ENCODE assay signal across 8 mouse cellular contexts in genomic region chr11:4267202-4267578, GRCm38 (mm10). TPM values are rescaled to one million over a fixed set of nuclear protein-coding genes. Genes with fewer than 3 reads are reported as not detected.
DNase-seq lines count a peak whose midpoint lies in the region; ATAC-seq and TF ChIP-seq lines count a peak whose summit lies in the region.

No protein-coding gene starts in this region.

- no peak overlapping the region for H3K27ac ChIP-seq in heart, embryonic 13.5 days (replicated peaks)
- H3K27ac ChIP-seq in forebrain, embryonic 10.5 days: no peak overlapping the region
- no peak overlapping the region for H3K27ac ChIP-seq in limb, embryonic 15.5 days

- H3K4me1 ChIP-seq in heart, embryonic 13.5 days: peaks cover 48% of the 10 kb centered on the region
- peaks cover 48% of the 10 kb centered on the region for H3K4me1 ChIP-seq in forebrain, embryonic 10.5 days
- H3K4me1 ChIP-seq in limb, embryonic 15.5 days: peaks cover 50% of the 10 kb centered on the region

- no peak for DNase-seq in heart, adult 18-20 months
- no peak for DNase-seq in forebrain, embryonic 10.5 days (ENCODE audit: extremely low spot score, low spot score)
- no peak for DNase-seq in B cell, adult 2 months
- no peak for DNase-seq in adrenal gland, postnatal 4 days (ENCODE audit: low spot score in 2 of 2)
- no peak for DNase-seq in yolk sac, embryonic 10.5 days (ENCODE audit: low spot score)

- peak overlapping the region; percentile 82 for H3K9ac ChIP-seq in heart, embryonic 13.5 days
- H3K9ac ChIP-seq in limb, embryonic 15.5 days: no peak overlapping the region

- peaks cover 22% of the 10 kb centered on the region for H3K79me2 ChIP-seq in C2C12 (ENCODE audit: control insufficient read depth, insufficient read depth)

- no peaks in the 10 kb centered on the region for H3K79me3 ChIP-seq in C2C12 (ENCODE audit: low read depth)

- no peaks in the 10 kb centered on the region for H3K9me3 ChIP-seq in heart, embryonic 13.5 days
- H3K9me3 ChIP-seq in forebrain, embryonic 10.5 days: no peaks in the 10 kb centered on the region
- H3K9me3 ChIP-seq in limb, embryonic 15.5 days: no peaks in the 10 kb centered on the region

- TF ChIP-seq CTCF in C2C12 (IDR thresholded peaks at IDR 0.05; ENCODE audit: control insufficient read depth, insufficient read depth, insufficient read length): no peak

- no peaks in the 10 kb centered on the region for H3K36me3 ChIP-seq in heart, embryonic 13.5 days
- peaks cover 20% of the 10 kb centered on the region for H3K36me3 ChIP-seq in C2C12 (ENCODE audit: control insufficient read depth, insufficient read depth)
- no peaks in the 10 kb centered on the region for H3K36me3 ChIP-seq in forebrain, embryonic 10.5 days (replicated peaks)
- no peaks in the 10 kb centered on the region for H3K36me3 ChIP-seq in limb, embryonic 15.5 days

- WGBS in heart, embryonic 13.5 days: 2% methylated on average over 13 of the region's 13 CpGs
- WGBS in forebrain, embryonic 10.5 days: 6% methylated on average over 13 of the region's 13 CpGs
- 9% methylated on average over 10 of the region's 13 CpGs for WGBS in limb, embryonic 15.5 days

- H3K4me2 ChIP-seq in heart, embryonic 13.5 days: peak overlapping the region; percentile 91
- H3K4me2 ChIP-seq in limb, embryonic 15.5 days: peak overlapping the region; percentile 93

- no peak overlapping the region for H3ac ChIP-seq in C2C12 (ENCODE audit: control insufficient read depth, insufficient read length, low read depth)

- H3K27me3 ChIP-seq in heart, embryonic 13.5 days (replicated peaks): peaks cover 85% of the 10 kb centered on the region
- no peaks in the 10 kb centered on the region for H3K27me3 ChIP-seq in C2C12 (ENCODE audit: control insufficient read depth, insufficient read depth, insufficient read length)
- H3K27me3 ChIP-seq in forebrain, embryonic 10.5 days (ENCODE audit: poor library complexity, severe bottlenecking): peaks cover 99% of the 10 kb centered on the region
- H3K27me3 ChIP-seq in limb, embryonic 15.5 days: peaks cover 56% of the 10 kb centered on the region

- ATAC-seq in heart, embryonic 13.5 days (ENCODE audit: extremely low read depth, insufficient number of reproducible peaks, low FRiP score, low TSS enrichment): no peak
- no peak for ATAC-seq in limb, embryonic 15.5 days (ENCODE audit: insufficient number of reproducible peaks, low FRiP score, low TSS enrichment, low read depth)

- H3K4me3 ChIP-seq in heart, embryonic 13.5 days: peak overlapping the region; percentile 70
- H3K4me3 ChIP-seq in C2C12 (ENCODE audit: insufficient read depth, poor library complexity, severe bottlenecking): peak overlapping the region; percentile 49
- peak overlapping the region; percentile 61 for H3K4me3 ChIP-seq in forebrain, embryonic 10.5 days
- H3K4me3 ChIP-seq in limb, embryonic 15.5 days: peak overlapping the region; percentile 57

TF ChIP-seq in C2C12, 6 proteins besides CTCF, POLR2A, EP300 and RAD21:
- TF ChIP-seq USF1 (IDR thresholded peaks at IDR 0.05; ENCODE audit: low read depth): no peak
- TF ChIP-seq MYOG (IDR thresholded peaks at IDR 0.05; ENCODE audit: control insufficient read depth, extremely low read depth, insufficient read length): no peak
- TF ChIP-seq MAX (IDR thresholded peaks at IDR 0.05): no peak
- TF ChIP-seq CEBPB (IDR thresholded peaks at IDR 0.05; ENCODE audit: low read depth): no peak
- no peak for TF ChIP-seq MYOD1 (IDR thresholded peaks at IDR 0.05; ENCODE audit: control insufficient read depth, insufficient read length, low read depth)
- no peak for TF ChIP-seq FOSL1 (IDR thresholded peaks at IDR 0.05; ENCODE audit: insufficient read depth, low read length, poor library complexity, severe bottlenecking)

RNA-seq across cellular contexts. Expression of gene Lif, which starts 9.8 kb away (rescaled TPM):
- 0.10 and 0.56 TPM in 2 replicates for polyA plus RNA-seq in heart, embryonic 13.5 days (2015; fragmentation: Nextera tagmentation; extraction: Ambion mirVana)
- total RNA-seq in heart, adult 18-20 months (2021): under 1 TPM; 0.10 TPM
- polyA plus RNA-seq in C2C12 (2012; fragmentation: generic; extraction: Trizol): 1.0 TPM
- polyA plus RNA-seq in forebrain, embryonic 10.5 days (2016; fragmentation: Nextera tagmentation; extraction: Ambion mirVana): 0.11 TPM in 1 of 2 replicates, not detected in the other
- 0.49 and 0.53 TPM in 2 replicates for polyA plus RNA-seq in limb, embryonic 15.5 days (2015; fragmentation: Nextera tagmentation; extraction: Ambion mirVana)
- under 1 TPM; 0.76 to 0.99 TPM for total RNA-seq in adrenal gland, postnatal 4 days (2021)

RNA-seq across cellular contexts. Expression of gene Osm, which starts 31.0 kb away (rescaled TPM):
- 0.08 TPM in 1 of 2 replicates, not detected in the other for polyA plus RNA-seq in heart, embryonic 13.5 days (2015; fragmentation: Nextera tagmentation; extraction: Ambion mirVana)
- under 1 TPM in 1 of 2 experiments, not detected in 1; 0.15 TPM for total RNA-seq in heart, adult 18-20 months (2021)
- not detected for polyA plus RNA-seq in C2C12 (2012; fragmentation: generic; extraction: Trizol)
- 0.06 TPM in 1 of 2 replicates, not detected in the other for polyA plus RNA-seq in forebrain, embryonic 10.5 days (2016; fragmentation: Nextera tagmentation; extraction: Ambion mirVana)
- polyA plus RNA-seq in limb, embryonic 15.5 days (2015; fragmentation: Nextera tagmentation; extraction: Ambion mirVana): 0.12 and 0.23 TPM in 2 replicates
- total RNA-seq in adrenal gland, postnatal 4 days (2021): under 1 TPM; 0.11 to 0.23 TPM

RNA-seq across cellular contexts. Expression of gene Castor1, which starts 49.2 kb away (rescaled TPM):
- 3.5 and 4.6 TPM in 2 replicates for polyA plus RNA-seq in heart, embryonic 13.5 days (2015; fragmentation: Nextera tagmentation; extraction: Ambion mirVana)
- total RNA-seq in heart, adult 18-20 months (2021): 1 to 10 TPM; 5.7 to 5.9 TPM
- 1.5 TPM for polyA plus RNA-seq in C2C12 (2012; fragmentation: generic; extraction: Trizol)
- polyA plus RNA-seq in forebrain, embryonic 10.5 days (2016; fragmentation: Nextera tagmentation; extraction: Ambion mirVana): 1.9 and 2.6 TPM in 2 replicates
- 15.2 and 20.6 TPM in 2 replicates for polyA plus RNA-seq in limb, embryonic 15.5 days (2015; fragmentation: Nextera tagmentation; extraction: Ambion mirVana)
- 1 to 10 TPM; 6.3 to 6.6 TPM for total RNA-seq in adrenal gland, postnatal 4 days (2021)
